Mouse (Mus musculus) kidney, postnatal 4 days (tissue): ENCODE results near the gene Slc16a4.
"Not testable (repeated sequence)": the region's sequence is repeated elsewhere in the genome, so short reads cannot be mapped to it uniquely, and the experiment has no call there.

Source experiments
- DNase-seq, 2 experiments: peaks; one replicate each; pipeline ENCODE4 v3.0.0; 2021; ENCODE audit warnings: mixed read lengths in 2 of 2

The Slc16a4 gene

DNA sequence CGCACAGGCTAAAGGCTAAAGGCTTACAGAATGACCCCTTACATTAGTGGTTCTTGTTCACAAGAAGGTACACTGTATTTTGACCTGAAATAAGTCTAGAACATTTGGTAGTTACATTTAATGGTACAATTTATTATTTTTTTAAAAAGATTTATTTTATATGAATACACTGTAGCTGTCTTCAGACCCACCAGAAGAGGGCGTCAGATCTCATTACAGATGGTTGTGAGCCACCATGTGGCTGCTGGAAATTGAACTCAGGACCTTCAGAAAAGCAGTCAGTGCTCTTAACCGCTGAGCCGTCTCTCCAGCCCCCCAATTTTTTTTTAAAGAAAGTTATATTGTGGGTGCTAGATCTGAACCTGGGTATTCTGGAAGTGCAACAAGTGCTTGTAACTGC is 5.9 kb downstream of the Slc16a4 start:
- not testable (repeated sequence) for DNase-seq

DNA sequence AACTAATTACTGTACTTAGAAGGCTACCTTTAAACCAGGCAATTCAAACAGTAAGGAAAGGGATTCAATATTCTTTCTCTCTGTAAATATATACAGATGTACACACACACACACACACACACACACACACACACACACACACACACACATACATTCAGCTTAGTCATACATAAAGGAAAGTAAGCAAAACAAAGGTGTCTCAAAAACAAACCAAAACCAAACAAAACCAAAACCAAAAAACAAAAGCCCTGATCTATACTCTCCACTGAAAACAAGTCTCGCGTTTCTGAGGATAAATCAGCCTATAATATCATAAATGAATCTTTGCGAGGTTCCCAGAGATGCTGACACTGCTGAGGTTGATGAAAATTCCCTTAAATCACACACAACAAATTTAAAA is 26.3 kb downstream of the Slc16a4 start:
- no peak for DNase-seq

DNA sequence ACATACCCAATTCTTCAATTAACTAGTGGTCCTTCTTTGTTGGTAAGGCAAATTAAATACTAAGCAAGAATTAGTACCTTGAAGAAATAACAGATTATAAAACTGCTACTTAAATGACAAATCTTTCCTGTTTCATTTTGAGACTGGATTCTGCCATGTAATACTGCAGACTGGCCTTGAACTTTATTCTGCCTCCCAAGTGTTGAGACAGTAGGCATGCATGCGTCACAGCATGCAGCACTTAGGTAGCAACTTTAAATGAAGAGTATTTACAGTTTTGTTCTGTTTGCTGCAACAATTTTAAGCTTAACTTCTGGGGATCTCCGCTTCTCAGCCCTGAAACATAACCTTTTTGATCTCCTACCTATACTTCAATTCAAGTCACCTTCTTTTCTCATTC is 30.1 kb downstream of the Slc16a4 start:
- no peak for DNase-seq

DNA sequence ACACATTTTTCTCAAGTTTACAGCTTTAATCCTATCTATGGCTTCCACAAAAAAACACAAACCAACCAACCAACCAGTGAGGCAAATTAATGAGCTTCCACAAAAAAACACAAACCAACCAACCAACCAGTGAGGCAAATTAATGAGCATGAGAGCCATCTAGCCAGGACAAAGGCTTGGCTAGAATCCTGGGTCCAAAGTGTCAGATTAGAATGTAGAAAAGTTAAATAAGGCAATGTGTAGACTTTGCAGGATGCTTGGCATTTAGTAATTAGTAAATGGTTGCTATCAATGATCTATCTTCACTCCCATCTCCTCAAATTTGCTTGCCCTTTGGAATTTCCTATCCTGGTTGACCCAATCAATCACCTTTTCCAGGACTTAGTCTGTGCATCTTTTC is 30.7 kb downstream of the Slc16a4 start:
- no peak for DNase-seq

DNA sequence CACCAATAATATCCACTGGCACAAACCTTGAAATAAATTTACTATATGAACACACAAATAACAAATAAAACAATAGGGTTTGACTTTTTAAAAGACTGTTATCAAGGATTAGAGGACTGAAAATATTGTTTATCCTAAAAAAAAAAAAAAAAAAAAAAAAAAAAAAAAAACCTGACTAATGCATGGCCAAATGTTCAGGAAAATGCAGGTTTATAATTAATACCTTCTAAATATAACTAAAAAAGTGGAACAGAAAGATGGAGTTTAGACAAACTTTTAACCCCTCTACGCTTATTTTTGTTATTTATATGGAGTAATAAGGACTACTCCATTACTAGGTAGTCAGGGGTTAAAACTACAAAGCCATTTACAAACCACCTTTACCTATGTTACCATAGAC is 35.4 kb downstream of the Slc16a4 start:
- no peak for DNase-seq

DNA sequence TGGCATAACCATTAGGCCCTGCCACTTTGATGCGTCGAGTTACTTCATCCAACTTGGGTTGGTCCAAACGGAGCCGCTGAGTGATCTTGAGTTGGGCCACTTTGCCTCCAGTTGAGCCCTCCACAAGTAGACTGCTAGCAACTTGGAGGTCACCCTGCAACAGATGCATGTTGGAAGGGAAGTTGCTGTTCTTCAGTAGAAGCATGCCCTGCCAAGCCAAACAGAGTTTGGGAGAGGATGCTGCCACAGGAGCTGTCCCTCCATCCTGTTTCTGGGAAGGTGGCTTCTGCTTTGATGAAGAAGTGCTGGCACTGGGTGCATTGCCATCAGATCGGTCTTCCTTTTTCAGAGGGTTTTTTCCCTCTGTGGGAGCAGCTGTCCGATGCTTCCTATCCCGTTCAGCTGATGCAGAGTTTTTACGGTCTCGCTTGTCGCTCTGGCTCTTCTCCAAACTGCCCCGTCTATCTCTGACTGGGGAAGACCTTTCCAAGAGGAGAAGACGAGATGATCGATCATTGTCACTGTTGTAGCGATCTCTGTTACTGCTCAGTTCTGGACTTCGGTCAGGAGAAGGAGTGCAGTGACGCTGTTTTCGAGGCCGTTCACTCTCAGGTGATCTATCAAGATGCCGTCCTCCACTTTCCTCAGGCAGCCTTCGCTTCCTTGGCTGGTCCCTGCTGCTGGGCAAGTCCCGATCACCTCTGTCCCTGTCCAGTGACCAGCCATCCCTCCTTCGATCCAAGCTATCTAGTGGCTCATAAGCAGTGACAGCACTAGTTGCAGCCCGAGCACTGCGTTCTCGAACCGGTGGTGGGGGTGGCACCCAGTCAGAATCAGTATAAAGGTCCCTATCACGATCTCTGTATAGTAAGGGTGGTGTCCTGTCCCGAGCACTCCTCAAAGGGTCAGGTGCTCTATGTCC is 39.7 kb downstream of the Slc16a4 start:
- peak; percentile 15 to 25 for DNase-seq

DNA sequence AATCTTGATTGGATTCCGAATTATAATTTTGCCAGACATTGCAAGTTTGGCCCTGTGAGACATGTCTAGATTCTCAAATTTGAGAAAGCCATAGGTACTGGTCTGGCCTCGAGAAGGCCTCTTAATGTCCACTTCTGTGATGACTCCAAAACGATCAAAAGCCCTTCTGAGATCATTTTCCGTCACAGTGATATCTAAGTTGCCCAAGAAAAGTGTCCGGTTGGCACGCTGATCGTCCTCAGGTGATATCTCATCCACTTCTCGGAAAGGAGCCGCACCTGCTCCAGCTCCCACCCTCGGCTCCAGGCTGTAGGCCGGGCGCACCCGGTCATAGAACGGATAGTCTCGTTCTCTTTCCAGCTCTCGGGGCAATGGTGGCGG is 40.7 kb downstream of the Slc16a4 start:
- no peak for DNase-seq

DNA sequence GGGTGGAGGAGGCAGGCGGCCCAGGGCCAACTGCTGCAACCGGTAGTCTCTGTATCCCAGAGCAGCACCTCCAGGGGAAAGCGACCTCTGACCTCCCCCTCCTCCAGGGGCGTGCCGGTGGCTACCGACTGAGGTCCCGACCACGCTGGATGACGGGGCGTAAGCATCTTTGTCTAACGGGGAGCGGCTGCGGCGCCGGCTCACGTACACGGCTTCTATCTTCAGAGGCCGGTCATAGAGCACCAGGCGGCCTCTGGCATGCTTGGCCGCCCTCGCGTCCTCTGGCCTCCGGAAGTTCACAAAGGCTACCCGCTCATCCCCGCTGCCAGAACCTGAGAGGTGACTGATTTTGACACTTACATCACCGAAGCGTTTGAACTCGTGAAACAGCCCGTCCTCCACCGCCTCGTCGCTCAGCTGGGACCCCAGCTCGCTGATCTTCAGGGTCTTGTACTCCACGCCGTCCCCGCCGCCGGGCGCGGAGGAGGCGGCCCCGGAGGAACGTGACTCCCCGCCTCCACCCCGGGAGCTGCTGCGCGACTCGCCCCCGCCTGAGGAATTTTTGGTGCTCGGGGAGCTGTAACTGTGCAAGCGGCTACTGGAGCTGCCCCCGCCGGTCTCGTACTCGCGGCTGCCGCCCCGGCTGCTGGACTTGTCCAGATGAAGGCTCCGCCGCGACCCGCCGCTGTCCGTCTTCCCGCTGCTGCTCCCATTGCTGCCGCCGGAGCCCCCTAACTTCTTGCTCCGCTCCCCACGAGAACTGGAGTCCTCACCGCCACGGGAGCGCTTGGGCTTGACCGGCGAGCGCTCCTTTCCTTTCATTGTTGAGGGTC is 41.3 kb downstream of the Slc16a4 start:
- peak; percentile 72 to 82 for DNase-seq

DNA sequence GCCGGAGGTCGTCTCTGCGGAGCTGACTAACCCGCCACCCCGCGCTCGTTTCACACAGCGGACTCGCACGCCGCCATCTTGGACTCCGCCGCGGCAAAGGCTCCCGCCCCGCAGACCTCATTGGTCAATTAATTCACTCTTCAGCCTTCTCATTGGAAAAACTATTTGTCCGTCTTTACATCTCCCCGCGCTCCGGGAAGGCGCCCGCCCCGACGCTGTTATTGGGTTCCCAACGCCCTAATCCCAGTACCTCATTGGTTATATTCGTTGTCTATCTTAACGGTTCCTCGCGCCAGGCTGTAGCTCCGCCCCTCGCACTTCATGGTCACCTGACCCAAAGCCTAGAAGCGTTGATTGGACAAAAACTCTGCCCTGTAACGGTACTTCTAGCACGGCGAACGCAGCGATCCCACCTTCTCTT is 41.9 kb downstream of the Slc16a4 start:
- peak; percentile 91 to 96 for DNase-seq

DNA sequence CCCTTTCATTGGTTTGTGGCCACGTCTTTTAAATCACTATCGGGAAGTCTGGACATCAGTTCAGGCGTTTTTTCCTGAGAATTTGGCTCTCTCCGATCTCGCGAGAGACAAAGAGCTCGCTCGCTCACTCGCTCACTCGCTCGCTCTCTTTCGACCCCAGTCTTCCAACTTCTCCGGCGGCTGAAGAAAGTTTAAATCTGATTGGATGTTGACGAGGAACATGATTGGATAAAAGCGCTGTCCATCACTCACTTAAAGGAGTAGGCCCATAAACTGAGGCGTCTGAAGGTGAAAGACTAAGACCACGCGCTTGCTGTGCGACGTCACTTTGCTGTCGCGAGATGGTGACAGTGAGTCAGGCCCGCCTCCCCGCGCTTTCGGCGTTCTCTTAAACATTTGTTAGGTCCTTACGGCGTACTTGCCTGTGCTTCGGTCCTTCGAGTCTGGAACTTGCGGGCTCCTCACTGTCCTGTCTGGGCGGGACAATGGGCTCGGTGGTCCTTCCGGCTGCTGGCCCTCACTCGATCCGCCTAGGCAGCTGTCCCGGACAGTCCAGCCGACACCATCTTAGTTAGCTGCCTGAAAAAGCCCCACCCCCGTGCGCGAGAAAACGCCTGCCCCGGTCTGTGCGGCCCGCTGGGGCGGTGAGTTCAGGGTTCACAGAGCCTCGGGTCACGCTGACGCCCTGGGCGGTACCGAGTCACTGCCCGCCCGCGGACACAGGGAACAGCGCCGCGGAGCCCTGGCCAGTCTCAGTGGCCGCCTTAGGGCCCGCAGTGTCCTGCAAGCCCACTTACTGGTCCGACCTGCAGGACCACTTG is 42.6 kb downstream of the Slc16a4 start, which contains the start of gene Rbm15:
TSS of gene Rbm15 (minus strand) at position 293 of the 821 bp plus-strand sequence.
- DNase-seq = peak; percentile 94 to 97

DNA sequence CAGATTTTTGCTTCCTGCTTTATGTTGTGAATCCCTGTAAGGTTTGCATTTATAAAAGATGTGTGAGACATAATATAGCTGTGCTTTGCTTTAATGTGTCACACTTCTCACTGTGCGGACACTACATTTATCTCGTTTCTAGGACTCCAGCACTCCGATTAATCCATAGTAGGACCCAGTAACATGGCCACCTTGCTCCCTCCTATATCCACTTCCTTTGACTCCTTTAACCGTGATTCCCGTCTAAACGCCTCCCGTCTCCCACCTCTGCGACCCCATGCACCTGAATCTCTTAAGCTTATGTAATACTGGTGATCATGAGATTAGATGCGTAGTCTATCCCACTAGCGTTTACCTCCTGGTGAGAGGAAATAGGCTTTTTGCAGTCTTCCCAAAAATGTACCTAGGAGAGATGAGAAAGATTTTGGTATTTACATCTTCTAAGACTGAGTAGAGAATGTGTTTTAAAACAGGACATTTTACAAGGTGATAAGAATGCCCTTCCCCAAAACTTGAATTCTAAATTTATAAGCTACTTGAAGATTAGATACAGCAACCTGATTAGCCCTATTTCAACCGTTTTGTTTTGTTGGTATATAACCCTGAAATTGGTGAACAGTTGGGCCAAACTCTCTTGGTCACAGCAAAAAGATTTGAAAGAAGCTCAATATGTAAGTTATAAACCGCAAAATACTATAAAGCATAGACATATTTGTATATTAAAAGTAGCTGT is 43.3 kb downstream of the Slc16a4 start:
- no peak for DNase-seq

DNA sequence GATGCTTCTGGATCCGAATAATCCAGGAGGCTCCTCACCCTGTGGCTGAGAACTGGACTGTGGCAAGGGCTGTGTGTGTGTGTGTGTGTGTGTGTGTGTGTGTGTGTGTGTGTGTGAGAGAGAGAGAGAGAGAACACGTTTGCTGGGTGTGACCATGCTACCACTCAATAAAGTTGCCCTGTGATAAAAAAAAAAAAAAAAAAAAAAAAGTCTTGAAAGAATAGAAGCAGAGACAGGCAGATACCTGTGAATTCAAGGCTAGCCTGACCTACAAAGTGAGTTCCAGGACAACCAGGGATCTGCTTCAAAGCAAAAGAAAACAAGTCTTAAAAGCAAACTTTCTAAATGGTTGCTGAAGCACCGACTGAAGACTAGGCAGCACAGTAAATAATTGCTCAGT is 52.9 kb downstream of the Slc16a4 start:
- no peak for DNase-seq

DNA sequence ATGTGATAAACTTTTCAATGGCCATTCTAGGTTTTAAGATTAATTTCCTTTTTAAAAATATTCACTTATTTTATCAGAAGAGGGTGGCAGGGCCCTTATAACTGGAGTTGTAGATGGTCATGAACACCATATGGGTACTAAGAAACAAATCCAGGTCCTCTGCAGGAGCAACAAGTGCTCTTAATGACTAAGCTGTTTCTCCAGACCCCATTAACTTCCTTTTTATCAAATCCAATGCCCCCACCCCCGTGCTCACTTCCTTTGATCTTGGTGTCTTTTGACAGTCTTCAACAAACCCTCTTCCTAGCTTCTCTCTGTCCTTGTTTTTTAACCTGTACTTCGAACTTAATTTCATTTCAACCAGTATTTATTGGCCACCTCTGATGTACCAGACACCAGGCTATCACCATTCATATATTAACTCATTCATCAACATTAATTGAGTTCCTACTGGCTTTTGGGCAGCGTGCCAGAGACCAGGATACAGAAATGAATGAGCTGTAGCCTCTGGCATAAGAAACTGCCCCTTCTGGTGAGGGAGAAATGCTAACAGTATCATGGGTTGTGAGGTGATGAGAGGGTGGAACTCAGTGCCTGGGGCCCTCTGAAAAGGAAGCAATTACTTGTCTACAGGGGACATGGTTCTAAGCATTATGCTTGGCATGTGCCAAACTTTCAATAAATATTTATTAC is 54.1 kb downstream of the Slc16a4 start:
- DNase-seq = no peak

DNA sequence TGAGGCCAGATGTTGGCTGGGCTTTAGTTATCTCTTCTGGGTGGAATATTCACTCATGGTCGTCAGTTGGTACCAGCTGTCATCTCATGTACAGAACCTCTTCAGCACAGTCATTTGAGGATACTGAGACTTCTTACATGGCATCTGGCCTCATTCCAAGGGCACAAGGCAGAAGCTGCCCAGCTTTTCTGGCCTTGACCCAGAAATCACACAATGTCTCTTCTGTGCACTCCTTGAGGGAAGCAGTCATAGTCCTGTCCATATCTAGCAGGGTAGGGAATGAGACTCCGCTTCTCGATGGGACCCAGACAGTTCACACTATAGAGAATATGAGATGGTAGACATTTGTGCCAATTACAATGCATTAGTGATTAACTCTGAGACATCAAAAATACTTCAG is 58.0 kb downstream of the Slc16a4 start:
- DNase-seq = no peak

DNA sequence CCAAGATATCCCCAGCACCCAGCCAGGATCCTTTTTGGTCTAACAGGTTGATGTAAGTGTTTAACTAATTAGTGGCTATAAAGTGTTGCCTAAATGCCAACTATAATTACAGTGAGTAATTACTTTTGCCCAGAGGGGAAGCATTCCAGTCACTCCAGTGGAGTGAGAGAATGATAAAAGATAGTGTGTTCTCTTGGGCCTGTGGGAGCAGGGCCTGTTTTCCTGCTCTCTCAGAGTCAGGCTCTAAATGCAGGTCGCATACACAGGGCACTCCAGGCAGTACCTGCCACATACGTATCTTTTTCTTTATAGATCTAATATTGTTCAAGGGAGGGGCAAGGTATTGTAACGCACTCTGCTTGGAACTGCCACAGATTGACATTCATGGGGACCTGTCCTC is 60.7 kb downstream of the Slc16a4 start:
- DNase-seq = no peak

DNA sequence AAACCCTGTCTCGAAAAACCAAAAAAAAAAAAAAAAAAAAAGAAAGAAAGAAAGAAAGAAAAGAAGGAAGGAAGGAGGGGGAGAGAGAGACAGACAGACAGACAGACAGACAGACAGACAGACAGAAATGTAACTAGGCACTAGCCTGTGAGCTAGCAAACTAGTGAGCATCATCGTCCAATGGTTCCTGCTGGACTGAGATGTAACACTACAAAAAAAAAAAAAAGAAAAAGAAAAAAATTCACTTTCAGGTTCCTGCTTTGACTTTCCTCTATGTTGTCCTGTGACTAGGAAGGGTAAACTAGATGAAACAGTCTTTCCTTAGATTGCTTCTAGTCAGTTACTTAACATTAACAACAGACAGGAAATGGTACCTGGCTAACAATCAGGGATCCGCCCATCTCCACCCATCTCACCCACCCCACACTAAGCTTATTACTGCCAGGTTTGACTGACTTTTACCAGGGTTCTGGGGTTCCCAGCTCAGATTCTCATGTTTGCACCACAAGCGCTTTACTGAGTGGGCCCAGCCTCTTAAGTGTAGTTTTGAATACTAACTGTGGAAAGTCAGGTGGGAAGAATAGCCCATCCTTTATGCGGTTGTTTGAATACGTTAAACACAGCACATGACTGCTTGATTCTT is 64.7 kb downstream of the Slc16a4 start:
- no peak for DNase-seq

DNA sequence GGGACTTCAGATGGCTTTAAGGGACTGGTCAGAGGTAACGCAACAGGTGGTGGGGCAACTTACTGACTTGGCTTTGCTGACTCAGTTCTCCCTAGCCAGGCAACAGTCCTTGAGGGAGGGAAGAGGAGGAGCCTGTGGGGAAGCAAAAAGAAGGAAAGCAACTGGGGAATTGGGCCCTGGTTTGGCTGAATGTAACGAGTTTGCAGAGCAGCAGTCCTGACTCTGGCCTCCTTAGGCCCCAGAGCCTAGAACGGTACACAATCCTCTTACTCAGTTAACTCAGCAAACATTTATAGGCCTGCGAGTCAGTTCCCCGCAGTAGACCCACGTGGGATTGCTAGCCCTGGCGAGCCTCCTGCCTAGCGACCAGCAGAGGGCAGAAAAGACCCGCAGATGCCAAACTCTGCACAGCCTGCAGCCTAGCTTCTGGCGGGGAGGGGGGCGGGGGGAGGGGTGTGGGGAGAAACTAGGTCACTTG is 66.0 kb downstream of the Slc16a4 start:
- peak; percentile 84 to 88 for DNase-seq

DNA sequence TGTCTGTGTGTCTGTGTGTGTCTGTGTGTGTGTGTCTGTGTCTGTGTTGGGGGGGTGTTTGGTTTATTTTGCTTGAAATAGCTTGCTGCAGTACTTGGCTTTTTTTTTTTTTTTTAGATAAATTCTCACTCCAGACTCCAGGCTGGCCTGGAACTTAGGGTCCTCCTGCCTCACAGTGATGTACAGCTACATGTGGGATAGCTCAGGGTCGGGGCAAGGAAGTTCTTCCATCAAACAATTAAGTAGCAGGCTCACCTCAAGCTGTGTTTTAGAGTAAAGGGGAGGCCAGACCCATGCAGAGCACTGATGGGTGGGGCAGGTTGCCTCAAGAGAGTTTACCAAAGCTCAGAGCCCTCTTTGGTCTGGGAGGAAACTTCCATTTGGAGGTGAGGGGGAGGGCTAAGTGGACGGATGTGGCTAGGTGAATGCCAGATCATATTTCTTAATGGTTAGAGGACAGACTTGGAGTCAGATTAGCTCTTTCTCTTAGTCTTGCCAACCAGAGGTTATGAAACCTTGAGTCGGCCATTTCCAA is 66.7 kb downstream of the Slc16a4 start:
- no peak for DNase-seq

DNA sequence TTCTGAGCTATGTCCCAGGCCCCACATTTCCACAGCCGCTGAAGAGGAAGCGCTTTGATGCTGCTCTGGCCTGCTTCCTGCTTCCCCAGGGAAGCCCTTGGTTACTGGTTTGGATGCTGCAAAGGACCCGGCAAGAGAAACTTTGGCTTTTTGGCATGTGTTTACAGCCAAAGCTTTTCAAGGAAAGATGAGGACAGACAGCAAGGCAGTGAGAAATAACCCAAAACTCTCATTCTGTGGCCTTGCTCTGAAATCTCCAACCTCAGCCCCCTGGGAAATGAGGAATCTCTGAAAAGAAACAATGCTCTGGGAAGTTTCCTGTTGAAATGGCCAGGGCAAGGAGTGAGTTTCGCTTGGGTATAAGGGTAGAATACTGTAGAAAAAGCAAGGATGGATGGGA is 69.3 kb downstream of the Slc16a4 start:
- DNase-seq = peak in 1 of 2 experiments; percentile 25
